Mouse (Mus musculus): Measurements from ENCODE around the gene Thada. TPM values are rescaled to one million over a fixed set of nuclear protein-coding genes. Genes with fewer than 3 reads are reported as not detected.
A peak's percentile ranks its signal among the peaks of the same experiment; 100 is the strongest.

Thada gene
- polyA plus RNA-seq, 1 experiment from 2014 or later, result 10.3 TPM

DNA sequence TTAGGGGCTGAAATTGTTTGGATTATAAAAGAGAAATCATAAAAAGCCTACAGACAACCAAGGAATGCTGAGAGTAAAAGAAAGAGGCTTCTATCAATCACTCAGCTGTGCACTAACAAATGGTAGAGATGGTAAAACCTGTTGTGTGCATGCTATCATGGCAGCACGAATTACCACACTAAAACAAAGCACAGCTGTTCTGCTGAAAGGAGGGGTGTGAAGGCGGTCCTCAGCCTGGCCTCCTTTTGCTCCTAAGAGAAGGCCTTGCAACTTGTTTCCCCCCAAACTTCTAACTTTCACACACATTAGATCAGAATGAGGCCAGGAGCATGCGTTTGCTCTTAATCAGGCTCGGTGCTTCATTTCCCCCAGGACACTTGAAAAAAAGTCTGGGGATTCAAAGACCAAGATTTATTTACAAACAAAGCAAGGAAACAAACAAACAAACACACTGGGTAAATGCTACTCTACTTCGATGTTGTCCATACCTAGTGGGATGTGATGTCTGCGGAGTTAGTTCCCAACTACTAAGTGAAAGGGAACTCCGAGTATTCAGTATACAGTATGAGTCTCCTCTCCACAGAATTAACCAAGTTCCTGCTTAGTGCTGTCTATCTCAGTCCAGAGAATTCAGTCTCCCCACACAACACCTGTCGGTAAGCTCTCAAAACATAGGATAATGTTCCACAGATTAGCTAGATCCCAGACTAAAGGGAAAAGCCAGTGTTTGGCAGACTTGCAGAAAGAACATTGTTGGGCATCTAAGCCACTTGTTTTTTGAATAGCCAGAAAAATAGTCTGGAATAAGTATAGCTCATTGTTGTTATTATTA, 109.7 kb downstream of the Thada start:
- ATAC-seq (ENCODE audit: insufficient number of reproducible peaks, insufficient read depth, low FRiP score, low TSS enrichment, low read depth), result no peak
- Histone ChIP-seq H3K9ac (no peak overlapping the region), H3K36me3 (peaks cover 4% of the 10 kb centered on the region; the same call in 1 of the 2 replicates), H3K27ac (no peak overlapping the region), H3K4me3 (no peak overlapping the region), H3K27me3 (no peaks in the 10 kb centered on the region), H3K4me1 (peaks cover 24% of the 10 kb centered on the region), H3K4me2 (no peak overlapping the region), H3K9me3 (no peaks in the 10 kb centered on the region)
- 83% methylated on average over 8 of the region's 8 CpGs for WGBS

GRCm38 (mm10) chr17:84355006-84355405, 111.0 kb downstream of the Thada start:
- 89% methylated on average over 3 of the region's 3 CpGs for WGBS
- no peak overlapping the region for H3K9ac ChIP-seq
- H3K4me1 ChIP-seq, result peaks cover 25% of the 10 kb centered on the region
- H3K9me3 ChIP-seq, result no peaks in the 10 kb centered on the region
- no peak for ATAC-seq (ENCODE audit: insufficient number of reproducible peaks, insufficient read depth, low FRiP score, low TSS enrichment, low read depth)
- no peaks in the 10 kb centered on the region for H3K27me3 ChIP-seq
- H3K27ac ChIP-seq, result no peak overlapping the region
- H3K36me3 ChIP-seq, result peaks cover 4% of the 10 kb centered on the region; the same call in 1 of the 2 replicates
- no peak overlapping the region for H3K4me3 ChIP-seq
- no peak overlapping the region for H3K4me2 ChIP-seq

DNA sequence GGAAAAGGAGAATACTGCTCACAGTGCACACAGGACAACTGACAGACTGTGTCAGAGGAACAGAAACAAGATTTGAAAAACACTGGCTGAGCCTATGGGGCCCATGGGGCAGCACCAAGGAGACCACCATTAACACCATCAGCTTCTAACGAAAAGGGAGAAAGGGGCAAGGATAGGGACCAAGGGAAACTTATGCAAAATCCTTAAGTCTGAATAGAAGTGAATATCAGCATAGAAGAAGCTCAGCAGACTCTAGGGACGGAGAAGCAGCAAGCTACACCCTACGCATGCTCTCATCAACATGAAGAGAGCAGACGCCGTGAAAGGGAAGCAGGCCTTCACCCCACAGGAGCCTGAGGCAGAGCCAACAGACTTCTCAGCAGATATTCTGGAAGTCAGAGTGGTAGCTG, 112.1 kb downstream of the Thada start:
- peaks cover 6% of the 10 kb centered on the region; the same call in 1 of the 2 replicates for H3K36me3 ChIP-seq
- no peak overlapping the region for H3K9ac ChIP-seq
- H3K27ac ChIP-seq, result no peak overlapping the region
- no peaks in the 10 kb centered on the region for H3K9me3 ChIP-seq
- no peak overlapping the region for H3K4me3 ChIP-seq
- no peak for ATAC-seq (ENCODE audit: insufficient number of reproducible peaks, insufficient read depth, low FRiP score, low TSS enrichment, low read depth)
- WGBS, result 83% methylated on average over 5 of the region's 5 CpGs
- H3K4me1 ChIP-seq, result peaks cover 25% of the 10 kb centered on the region
- no peaks in the 10 kb centered on the region for H3K27me3 ChIP-seq
- no peak overlapping the region for H3K4me2 ChIP-seq

- Histone ChIP-seq H3K9ac (0 out of 2 replicates have a peak overlapping the region, but pooled peaks have one; percentile 27), H3K9me3 (no peaks in the 10 kb centered on the region), H3K4me3 (no peak overlapping the region), H3K27me3 (no peaks in the 10 kb centered on the region), H3K36me3 (peaks cover 8% of the 10 kb centered on the region; the same call in 1 of the 2 replicates), H3K4me1 (peaks cover 25% of the 10 kb centered on the region), H3K4me2 (no peak overlapping the region), H3K27ac (peak overlapping the region; percentile 69)
- ATAC-seq (ENCODE audit: insufficient number of reproducible peaks, insufficient read depth, low FRiP score, low TSS enrichment, low read depth), result no peak
- 86% methylated on average over 3 of the region's 3 CpGs for WGBS
Observed at GRCm38 (mm10) chr17:84353224-84353901, 112.6 kb downstream of the Thada start.

GRCm38 (mm10) chr17:84352790-84353154, 113.2 kb downstream of the Thada start:
- Histone ChIP-seq H3K9me3 (no peaks in the 10 kb centered on the region), H3K27ac (peak overlapping the region; percentile 69), H3K4me2 (no peak overlapping the region), H3K4me1 (peaks cover 25% of the 10 kb centered on the region), H3K27me3 (no peaks in the 10 kb centered on the region), H3K36me3 (peaks cover 8% of the 10 kb centered on the region; the same call in 1 of the 2 replicates), H3K4me3 (no peak overlapping the region), H3K9ac (0 out of 2 replicates have a peak overlapping the region, but pooled peaks have one; percentile 27)
- WGBS, result 39% methylated on average over 3 of the region's 3 CpGs
- ATAC-seq (ENCODE audit: insufficient number of reproducible peaks, insufficient read depth, low FRiP score, low TSS enrichment, low read depth), result peak; percentile 48; the same call in 1 of the 2 replicates

DNA sequence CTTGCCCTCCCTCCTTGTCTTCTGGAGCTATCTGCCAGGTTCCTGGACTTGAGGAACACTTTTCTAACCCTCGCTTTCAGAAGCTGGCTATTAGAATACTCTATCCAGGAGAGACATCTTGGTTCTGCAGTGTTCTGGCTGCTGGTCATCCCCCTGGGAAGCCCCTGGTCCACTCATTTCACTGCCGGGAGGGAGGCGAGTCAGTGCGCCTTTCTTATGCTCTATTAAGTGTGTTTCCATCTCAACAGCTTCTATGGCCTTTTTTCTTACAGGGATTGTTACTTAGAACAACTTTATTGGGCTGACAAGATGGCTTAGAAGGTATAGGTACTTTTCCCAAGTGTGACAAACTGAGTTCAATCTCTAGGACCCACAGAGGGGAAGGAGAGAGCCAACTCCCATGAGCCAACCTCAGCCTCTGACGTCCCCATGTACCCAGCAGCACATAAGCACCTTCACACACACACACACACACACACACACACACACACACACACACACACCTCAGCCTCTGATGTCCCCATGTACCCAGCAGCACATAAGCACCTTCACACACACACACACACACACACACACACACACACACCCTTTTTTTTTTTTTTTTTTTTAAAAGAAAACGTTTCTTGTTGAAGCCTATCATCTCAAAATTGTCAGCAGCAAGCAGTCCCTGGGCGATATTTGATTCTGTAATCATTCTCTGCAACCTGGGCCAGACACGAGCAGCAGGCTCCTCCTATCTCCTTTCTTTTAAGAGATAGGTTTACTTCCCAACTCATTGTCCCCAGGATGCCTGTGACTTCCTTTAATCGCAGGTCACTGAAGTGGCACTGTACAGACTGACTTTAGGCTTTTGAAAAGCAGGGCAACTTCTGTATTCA, 113.9 kb downstream of the Thada start:
- no peak overlapping the region for H3K4me3 ChIP-seq
- peaks cover 8% of the 10 kb centered on the region; the same call in 1 of the 2 replicates for H3K36me3 ChIP-seq
- H3K27me3 ChIP-seq, result no peaks in the 10 kb centered on the region
- H3K4me1 ChIP-seq, result peaks cover 25% of the 10 kb centered on the region
- no peak overlapping the region; the same call in 1 of the 2 replicates for H3K27ac ChIP-seq
- no peak overlapping the region for H3K4me2 ChIP-seq
- no peak for ATAC-seq (ENCODE audit: insufficient number of reproducible peaks, insufficient read depth, low FRiP score, low TSS enrichment, low read depth)
- 66% methylated on average over 9 of the region's 9 CpGs for WGBS
- no peaks in the 10 kb centered on the region for H3K9me3 ChIP-seq
- no peak overlapping the region for H3K9ac ChIP-seq

DNA sequence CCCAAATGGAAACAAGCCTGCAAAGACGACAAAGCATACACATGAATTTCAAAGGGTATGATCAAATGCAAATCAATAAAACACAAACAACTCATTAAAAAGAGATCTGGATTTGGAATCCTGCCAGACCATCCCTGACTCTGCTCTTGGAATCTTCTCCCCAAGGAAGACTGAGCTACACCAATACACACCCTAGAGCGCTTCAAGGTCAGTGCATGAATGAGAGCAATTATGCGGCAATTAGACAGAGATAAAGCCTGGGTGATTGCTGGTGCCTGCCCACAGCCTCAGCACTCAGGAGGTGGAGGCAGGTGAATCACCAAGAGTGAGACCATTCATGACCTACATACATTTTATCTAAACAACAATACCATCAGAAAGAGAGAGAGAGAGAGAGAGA, 114.7 kb downstream of the Thada start:
- H3K4me1 ChIP-seq, result peaks cover 22% of the 10 kb centered on the region
- no peak overlapping the region for H3K4me2 ChIP-seq
- WGBS, result 58% methylated on average over 3 of the region's 3 CpGs
- no peaks in the 10 kb centered on the region for H3K27me3 ChIP-seq
- no peak overlapping the region for H3K4me3 ChIP-seq
- no peak overlapping the region for H3K9ac ChIP-seq
- H3K27ac ChIP-seq, result no peak overlapping the region
- H3K9me3 ChIP-seq, result no peaks in the 10 kb centered on the region
- ATAC-seq (ENCODE audit: insufficient number of reproducible peaks, insufficient read depth, low FRiP score, low TSS enrichment, low read depth), result no peak
- peaks cover 12% of the 10 kb centered on the region for H3K36me3 ChIP-seq

DNA sequence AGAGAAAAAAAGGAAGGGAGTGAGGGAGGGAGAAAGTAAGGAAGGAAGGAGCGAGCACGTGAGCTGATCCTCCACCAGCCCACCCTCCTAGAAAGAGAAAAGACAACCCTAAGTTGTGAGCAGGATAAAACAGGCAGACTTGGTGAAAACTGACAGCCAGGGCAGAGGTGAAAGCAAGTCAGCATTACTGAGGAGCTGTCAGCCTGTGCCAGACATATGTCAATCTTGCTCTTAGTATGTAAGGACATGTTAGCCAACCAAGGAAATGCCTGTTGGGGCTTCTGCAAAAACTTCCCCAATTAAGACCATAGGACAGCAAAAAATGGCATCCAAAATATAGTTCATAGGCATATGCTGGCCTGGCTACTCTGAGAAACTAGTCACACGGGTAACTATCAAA, 117.1 kb downstream of the Thada start:
- no peak for ATAC-seq (ENCODE audit: insufficient number of reproducible peaks, insufficient read depth, low FRiP score, low TSS enrichment, low read depth)
- Histone ChIP-seq H3K36me3 (peaks cover 20% of the 10 kb centered on the region), H3K4me2 (no peak overlapping the region), H3K9ac (no peak overlapping the region), H3K27me3 (no peaks in the 10 kb centered on the region), H3K9me3 (no peaks in the 10 kb centered on the region), H3K4me1 (peaks cover 19% of the 10 kb centered on the region), H3K27ac (no peak overlapping the region), H3K4me3 (no peak overlapping the region)
- WGBS, result 86% methylated on average over 3 of the region's 3 CpGs

DNA sequence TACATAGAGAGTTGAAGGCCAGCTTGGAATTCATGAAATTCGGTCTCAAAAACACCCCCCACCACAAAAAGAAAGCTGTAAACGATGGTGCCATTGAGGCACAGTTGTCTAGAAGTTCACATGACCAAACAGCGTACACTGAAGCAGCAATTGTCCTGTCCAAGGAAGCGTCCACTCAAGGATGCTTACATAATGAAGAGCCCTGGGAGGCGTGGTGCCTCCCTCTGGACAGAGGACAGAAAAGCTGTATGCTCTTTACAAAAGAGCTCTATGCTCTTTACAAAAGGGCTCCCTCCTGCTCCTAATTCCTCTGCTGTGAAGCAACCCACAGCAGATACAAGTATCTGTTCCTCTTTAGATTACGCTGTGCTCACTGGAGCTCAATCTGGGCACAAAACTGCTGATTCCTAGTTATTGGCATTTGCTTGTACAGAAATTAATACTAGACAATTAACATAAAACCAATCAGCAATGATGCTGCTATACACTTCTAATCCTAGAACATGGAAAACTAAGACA, 123.6 kb downstream of the Thada start:
- no peak overlapping the region for H3K4me2 ChIP-seq
- ATAC-seq (ENCODE audit: insufficient number of reproducible peaks, insufficient read depth, low FRiP score, low TSS enrichment, low read depth), result no peak
- no peaks in the 10 kb centered on the region for H3K9me3 ChIP-seq
- 66% methylated on average over 6 of the region's 6 CpGs for WGBS
- no peak overlapping the region for H3K9ac ChIP-seq
- H3K4me1 ChIP-seq, result no peaks in the 10 kb centered on the region
- no peak overlapping the region for H3K27ac ChIP-seq
- no peaks in the 10 kb centered on the region for H3K27me3 ChIP-seq
- no peak overlapping the region for H3K4me3 ChIP-seq
- H3K36me3 ChIP-seq, result peaks cover 22% of the 10 kb centered on the region

- ATAC-seq (ENCODE audit: insufficient number of reproducible peaks, insufficient read depth, low FRiP score, low TSS enrichment, low read depth), result no peak
- Histone ChIP-seq H3K4me1 (no peaks in the 10 kb centered on the region), H3K4me3 (no peak overlapping the region), H3K4me2 (no peak overlapping the region), H3K36me3 (peaks cover 21% of the 10 kb centered on the region), H3K27ac (no peak overlapping the region), H3K9ac (no peak overlapping the region), H3K9me3 (no peaks in the 10 kb centered on the region), H3K27me3 (no peaks in the 10 kb centered on the region)
- WGBS, result 71% methylated on average over 2 of the region's 2 CpGs
Observed at GRCm38 (mm10) chr17:84341686-84342085, 124.3 kb downstream of the Thada start.

DNA sequence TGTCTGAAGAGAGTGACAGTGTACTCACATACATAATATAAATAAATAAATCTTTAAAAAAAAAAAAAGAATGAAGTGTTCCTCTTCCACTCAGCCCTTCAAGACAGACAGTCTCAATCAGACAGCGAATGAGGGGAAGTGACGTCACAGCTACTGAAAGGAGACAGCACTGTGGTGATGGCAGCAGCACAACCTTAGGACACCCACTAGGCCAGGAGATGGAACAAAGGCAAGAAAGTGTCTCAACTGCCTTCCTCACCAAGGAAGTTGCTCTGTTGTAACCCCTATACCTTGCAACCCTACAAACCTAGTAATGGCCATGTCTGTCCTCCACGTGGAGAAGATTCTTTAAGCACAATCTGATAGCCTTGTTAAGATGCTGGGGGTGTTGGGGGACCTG, 125.4 kb downstream of the Thada start:
- 96% methylated on average over 3 of the region's 3 CpGs for WGBS

More for the DNA sequence above, 125.4 kb downstream of the Thada start:
- Histone ChIP-seq H3K9ac (no peak overlapping the region), H3K36me3 (peaks cover 24% of the 10 kb centered on the region; the same call in 1 of the 2 replicates), H3K4me1 (no peaks in the 10 kb centered on the region), H3K4me3 (no peak overlapping the region), H3K9me3 (no peaks in the 10 kb centered on the region), H3K27ac (no peak overlapping the region), H3K4me2 (no peak overlapping the region), H3K27me3 (no peaks in the 10 kb centered on the region)
- ATAC-seq (ENCODE audit: insufficient number of reproducible peaks, insufficient read depth, low FRiP score, low TSS enrichment, low read depth), result no peak
